Mouse (Mus musculus) forebrain, embryonic 11.5 days (tissue): ENCODE measurements at regions not wholly inside any gene's neighbourhood (a gene's known extent, or its start where the extent isn't known, plus 50 kb on each side); places are given as distances from the start of the nearest gene placed in this dataset.

Experiments
- ATAC-seq: fragments of 200-750 bp; cut with Nextera tagmentation; replicated peaks from 2 replicates; pipeline ENCODE4 v1.8.0; 2017; ENCODE audit warnings: moderate TSS enrichment; ENCODE audit not compliant: low FRiP score
- DNase-seq: peaks from one replicate; pipeline ENCODE4 v3.0.0-alpha.2; 2017; ENCODE audit warnings: low spot score
- H3K27ac ChIP-seq: fragments of 300-500 bp; sonication (generic); 2 replicates; pipeline ENCODE4 v1.5.1; 2014; ENCODE audit warnings: low read depth, low read length
- H3K27me3 ChIP-seq: fragments of 300-500 bp; sonication (generic); 2 replicates; pipeline ENCODE4 v1.6.1; 2014; ENCODE audit warnings: mild to moderate bottlenecking, low read length, mixed read lengths; ENCODE audit not compliant: control insufficient read depth, insufficient read depth
- H3K36me3 ChIP-seq: fragments of 300-500 bp; sonication (generic); 2 replicates; pipeline ENCODE4 v1.6.1; 2014; ENCODE audit warnings: mild to moderate bottlenecking, low read length, moderate library complexity, mixed read lengths; ENCODE audit not compliant: control insufficient read depth, insufficient read depth
- H3K4me1 ChIP-seq: fragments of 300-500 bp; sonication (generic); replicated peaks from 2 replicates; pipeline ENCODE4 v1.6.1; 2014; ENCODE audit warnings: low read length, mixed read lengths; ENCODE audit not compliant: control insufficient read depth, insufficient read depth
- H3K4me2 ChIP-seq: fragments of 300-500 bp; sonication (generic); 2 replicates; pipeline ENCODE4 v1.6.1; 2014; ENCODE audit warnings: low read depth, mild to moderate bottlenecking, low read length, moderate library complexity, mixed read lengths; ENCODE audit not compliant: severe bottlenecking
- H3K4me3 ChIP-seq: fragments of 300-500 bp; sonication (generic); 2 replicates; pipeline ENCODE4 v1.5.1; 2014; ENCODE audit warnings: low read depth, low read length
- H3K9ac ChIP-seq: fragments of 300-500 bp; sonication (generic); 2 replicates; pipeline ENCODE4 v1.6.1; 2014; ENCODE audit warnings: low read length
- H3K9me3 ChIP-seq: fragments of 300-500 bp; sonication (generic); 2 replicates; pipeline ENCODE4 v1.6.1; 2016; ENCODE audit warnings: low read length, mixed read lengths; ENCODE audit not compliant: control insufficient read depth
- WGBS: fragments of 180-500 bp; shearing (Covaris S2); extraction: QIAGEN DNeasy Blood & Tissue Kit; methylation state at CpG from one replicate; pipeline ENCODE4 v1.1.7; 2014; 5-methylcytosine and 5-hydroxymethylcytosine counted together

DNA sequence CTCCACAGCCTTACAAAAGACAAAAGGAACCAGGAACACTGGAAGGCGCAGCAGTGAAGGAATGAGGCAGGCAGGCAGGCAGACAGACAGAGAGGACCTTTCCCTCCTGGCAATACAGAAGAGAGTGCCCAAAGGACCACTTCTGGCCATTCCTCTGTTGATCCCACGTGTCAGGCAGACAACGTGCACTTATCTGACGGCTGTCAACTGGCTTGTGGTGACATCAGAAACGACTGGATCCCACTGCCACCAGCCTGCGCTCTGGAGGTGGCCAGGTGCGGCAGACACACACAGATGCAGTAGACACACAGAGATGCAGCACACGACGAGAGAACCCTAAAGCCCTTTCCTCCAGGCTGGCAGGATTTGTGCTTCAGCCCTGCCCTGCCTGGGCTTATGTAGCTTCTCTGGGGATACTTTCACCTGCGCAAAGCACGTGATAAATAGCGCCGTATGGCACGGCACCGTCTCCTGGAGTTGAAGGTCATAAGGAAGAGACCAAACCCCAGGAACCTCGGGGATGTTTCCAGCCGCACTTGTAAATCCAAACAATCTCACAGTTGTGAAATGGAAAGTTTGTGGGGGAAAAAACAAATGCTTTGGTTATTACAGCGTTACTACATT is 116.6 kb downstream of the Lmo4 start:
- WGBS, result 80% methylated on average over 18 of the region's 18 CpGs
- H3K9ac ChIP-seq, result no peak overlapping the region
- no peaks in the 10 kb centered on the region for H3K9me3 ChIP-seq
- H3K27me3 ChIP-seq, result no peaks in the 10 kb centered on the region
- no peaks in the 10 kb centered on the region for H3K36me3 ChIP-seq
- no peak overlapping the region for H3K4me3 ChIP-seq
- no peaks in the 10 kb centered on the region for H3K4me1 ChIP-seq
- DNase-seq (no peak), ATAC-seq (no peak)
- no peak overlapping the region for H3K4me2 ChIP-seq
- H3K27ac ChIP-seq, result no peak overlapping the region

- no peak overlapping the region for H3K4me3 ChIP-seq
- no peaks in the 10 kb centered on the region for H3K4me1 ChIP-seq
- no peak overlapping the region for H3K9ac ChIP-seq
- H3K36me3 ChIP-seq, result no peaks in the 10 kb centered on the region
- H3K9me3 ChIP-seq, result no peaks in the 10 kb centered on the region
- no peak overlapping the region for H3K27ac ChIP-seq
- WGBS, result 85% methylated on average over 7 of the region's 7 CpGs
- ATAC-seq (no peak), DNase-seq (no peak)
- no peaks in the 10 kb centered on the region for H3K27me3 ChIP-seq
- H3K4me2 ChIP-seq, result no peak overlapping the region
Observed at GRCm38 (mm10) chr3:144087771-144088170, 117.2 kb downstream of the Lmo4 start.

GRCm38 (mm10) chr3:144086176-144086575 is 118.8 kb downstream of the Lmo4 start:
- Histone ChIP-seq H3K9me3 (no peaks in the 10 kb centered on the region), H3K4me2 (no peak overlapping the region), H3K27me3 (no peaks in the 10 kb centered on the region), H3K36me3 (no peaks in the 10 kb centered on the region), H3K4me1 (no peaks in the 10 kb centered on the region), H3K27ac (no peak overlapping the region), H3K9ac (no peak overlapping the region), H3K4me3 (no peak overlapping the region)
- DNase-seq (no peak), ATAC-seq (no peak)
- 72% methylated on average over 3 of the region's 3 CpGs for WGBS

GRCm38 (mm10) chr3:144079960-144080359 is 125.1 kb downstream of the Lmo4 start:
- DNase-seq (no peak), ATAC-seq (no peak)
- H3K36me3 ChIP-seq, result no peaks in the 10 kb centered on the region
- no peaks in the 10 kb centered on the region for H3K4me1 ChIP-seq
- H3K27me3 ChIP-seq, result no peaks in the 10 kb centered on the region
- H3K9ac ChIP-seq, result no peak overlapping the region
- H3K27ac ChIP-seq, result no peak overlapping the region
- no peak overlapping the region for H3K4me2 ChIP-seq
- WGBS, result 91% methylated on average over 3 of the region's 3 CpGs
- no peak overlapping the region for H3K4me3 ChIP-seq
- H3K9me3 ChIP-seq, result no peaks in the 10 kb centered on the region

GRCm38 (mm10) chr3:144078198-144078935 is 126.7 kb downstream of the Lmo4 start:
- H3K36me3 ChIP-seq, result no peaks in the 10 kb centered on the region
- ATAC-seq, result no peak
- no peaks in the 10 kb centered on the region for H3K4me1 ChIP-seq

DNA sequence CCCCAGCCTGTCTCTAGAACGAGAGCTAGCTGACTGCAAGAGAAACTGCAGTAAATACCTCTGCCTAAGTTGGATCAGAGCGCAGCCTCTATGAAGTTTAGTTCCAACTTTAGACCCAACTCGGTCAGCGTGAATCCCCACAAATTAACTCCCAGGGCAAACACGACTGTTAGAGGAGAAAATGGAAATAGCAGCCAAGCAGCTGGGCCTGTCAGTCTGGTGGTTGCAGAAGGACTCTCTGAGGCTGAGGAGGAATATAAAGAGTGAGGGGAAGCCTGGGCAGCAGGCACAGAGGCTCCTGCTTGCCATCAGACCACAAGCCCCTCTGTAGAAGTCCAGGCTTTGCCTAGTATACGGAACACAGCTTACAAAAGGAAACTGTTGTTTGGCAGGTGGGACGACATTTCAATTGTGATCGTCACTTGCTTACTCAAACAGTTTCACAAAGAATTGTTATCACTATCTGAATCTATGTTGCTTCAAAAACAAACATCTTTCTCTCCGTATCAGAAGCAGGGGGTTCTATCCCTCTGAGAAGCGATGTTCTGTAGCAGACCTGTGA is 135.0 kb downstream of the Lmo4 start:
- no peaks in the 10 kb centered on the region for H3K27me3 ChIP-seq
- DNase-seq (no peak), ATAC-seq (no peak)
- 87% methylated on average over 10 of the region's 10 CpGs for WGBS
- no peak overlapping the region for H3K4me2 ChIP-seq
- no peak overlapping the region for H3K27ac ChIP-seq
- H3K9ac ChIP-seq, result no peak overlapping the region
- H3K4me1 ChIP-seq, result no peaks in the 10 kb centered on the region
- H3K9me3 ChIP-seq, result no peaks in the 10 kb centered on the region
- H3K4me3 ChIP-seq, result no peak overlapping the region
- no peaks in the 10 kb centered on the region for H3K36me3 ChIP-seq

More at GRCm38 (mm10) chr3:144078198-144078935, 126.7 kb downstream of the Lmo4 start:
- H3K27me3 ChIP-seq, result no peaks in the 10 kb centered on the region
- no peak overlapping the region for H3K4me3 ChIP-seq
- H3K9me3 ChIP-seq, result no peaks in the 10 kb centered on the region
- no peak overlapping the region for H3K9ac ChIP-seq
- WGBS, result 81% methylated on average over 13 of the region's 13 CpGs
- H3K4me2 ChIP-seq, result no peak overlapping the region
- H3K27ac ChIP-seq, result no peak overlapping the region
- DNase-seq, result no peak

- H3K27me3 ChIP-seq, result no peaks in the 10 kb centered on the region
- no peak overlapping the region for H3K27ac ChIP-seq
- H3K4me1 ChIP-seq, result no peaks in the 10 kb centered on the region
- H3K4me3 ChIP-seq, result no peak overlapping the region
- DNase-seq (no peak), ATAC-seq (no peak)
- WGBS, result 91% methylated on average over 3 of the region's 3 CpGs
- no peak overlapping the region for H3K9ac ChIP-seq
- no peaks in the 10 kb centered on the region for H3K36me3 ChIP-seq
- no peak overlapping the region for H3K4me2 ChIP-seq
- no peaks in the 10 kb centered on the region for H3K9me3 ChIP-seq
Observed at GRCm38 (mm10) chr3:144067016-144067415, 138.0 kb downstream of the Lmo4 start.

DNA sequence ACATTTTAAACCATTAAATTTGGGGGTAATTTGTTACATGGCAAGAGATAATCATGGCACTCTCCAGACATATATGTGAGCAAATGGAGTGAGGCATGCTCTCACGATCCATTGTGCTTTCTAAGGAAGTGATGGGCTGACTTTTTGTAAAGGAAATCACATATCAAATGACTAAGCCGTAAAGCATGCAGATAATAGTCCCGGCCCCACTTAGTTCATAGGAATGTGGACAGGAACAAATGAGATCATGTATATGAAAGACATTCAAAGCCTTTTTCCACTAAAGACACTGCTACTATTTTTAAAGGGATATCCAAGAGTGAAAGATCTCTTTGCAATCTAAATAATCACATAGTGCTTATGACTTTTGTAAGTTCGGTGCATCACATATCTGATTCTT is 146.9 kb downstream of the Lmo4 start:
- no peak overlapping the region for H3K4me2 ChIP-seq
- H3K27ac ChIP-seq, result no peak overlapping the region
- no peaks in the 10 kb centered on the region for H3K4me1 ChIP-seq
- no peak overlapping the region for H3K9ac ChIP-seq
- DNase-seq (no peak), ATAC-seq (no peak)
- H3K9me3 ChIP-seq, result no peaks in the 10 kb centered on the region
- no peaks in the 10 kb centered on the region for H3K36me3 ChIP-seq
- H3K27me3 ChIP-seq, result no peaks in the 10 kb centered on the region
- no peak overlapping the region for H3K4me3 ChIP-seq
- 87% methylated on average over 4 of the region's 4 CpGs for WGBS
